Mouse (Mus musculus) testis, adult 2 months (tissue): ENCODE results near the gene Drd4.

Experiments
- CTCF ChIP-seq: fragments of 200-500 bp; IDR thresholded peaks from 2 replicates; pipeline ENCODE4 v1.5.1; 2012; ENCODE audit warnings: low read depth, mild to moderate bottlenecking, inconsistent platforms, low read length, moderate library complexity; ENCODE audit not compliant: control insufficient read depth, insufficient read depth, insufficient replicate concordance
- POLR2A ChIP-seq: fragments of 200-500 bp; IDR thresholded peaks from 2 replicates; pipeline ENCODE4 v1.6.1; 2012; ENCODE audit warnings: low read depth, mild to moderate bottlenecking, inconsistent platforms, low read length, moderate library complexity; ENCODE audit not compliant: control insufficient read depth

DNA sequence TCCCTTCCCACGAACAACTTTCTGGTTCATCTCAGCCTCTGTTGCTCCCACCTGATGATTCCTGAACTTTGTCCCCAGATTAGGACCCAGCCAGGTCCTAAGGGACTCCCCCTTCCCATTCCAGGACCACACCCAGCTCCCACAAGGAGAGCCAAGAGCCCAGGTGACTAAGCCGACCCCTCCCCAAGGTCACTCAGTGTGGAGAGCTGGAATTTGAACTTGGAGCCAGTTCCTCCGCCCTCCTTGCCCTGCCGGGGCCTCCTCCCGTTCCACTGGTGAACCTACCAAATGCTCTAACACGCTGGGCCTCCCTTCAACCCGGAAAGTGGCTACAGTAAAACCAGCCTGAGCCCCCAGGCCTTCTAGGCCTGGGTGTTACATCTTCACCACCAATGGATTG lies 48.2 kb downstream of the Drd4 start:
- no peak for TF ChIP-seq POLR2A
- TF ChIP-seq CTCF = no peak
